Mouse (Mus musculus) left cerebral cortex, adult 9 months (tissue): ENCODE measurements around the gene Impdh1.
"Not testable (repeated sequence)": the region's sequence is repeated elsewhere in the genome, so short reads cannot be mapped to it uniquely, and the experiment has no call there.

ENCODE experiments used
- DNase-seq, 2 experiments: peaks; one replicate each; pipeline ENCODE4 v3.0.0; 2022; ENCODE audit warnings: low spot score in 2 of 2

Gene Impdh1

GRCm38 (mm10) chr6:29179843-29180242 is 36.3 kb downstream of the Impdh1 start:
- peak in 1 of 2 experiments; percentile 64 for DNase-seq

GRCm38 (mm10) chr6:29178888-29179658 is 37.1 kb downstream of the Impdh1 start, which contains the start of gene Prrt4:
Prrt4 (minus strand) TSS chr6:29179584.
- DNase-seq, result peak in 1 of 2 experiments; percentile 65

- no peak for DNase-seq
These were observed 38.0 kb downstream of the Impdh1 start for GRCm38 (mm10) chr6:29177901-29178879.

GRCm38 (mm10) chr6:29175113-29175512 is 41.1 kb downstream of the Impdh1 start:
- no peak for DNase-seq

GRCm38 (mm10) chr6:29174368-29174767 is 41.8 kb downstream of the Impdh1 start:
- DNase-seq, result no peak

- peak in 1 of 2 experiments; percentile 74 for DNase-seq
These were observed 45.2 kb downstream of the Impdh1 start for GRCm38 (mm10) chr6:29170952-29171388.

- DNase-seq, result no peak
These were observed 45.9 kb downstream of the Impdh1 start for GRCm38 (mm10) chr6:29170063-29170921.

GRCm38 (mm10) chr6:29169675-29170062 is 46.5 kb downstream of the Impdh1 start:
- no peak for DNase-seq

GRCm38 (mm10) chr6:29168871-29169270 is 47.3 kb downstream of the Impdh1 start:
- DNase-seq, result no peak

- DNase-seq, result peak in 1 of 2 experiments; percentile 65
These were observed 50.0 kb downstream of the Impdh1 start for GRCm38 (mm10) chr6:29166196-29166595.

- peak; percentile 76 to 95 for DNase-seq
These were observed 51.6 kb downstream of the Impdh1 start, which contains the start of gene Rbm28 for GRCm38 (mm10) chr6:29164314-29165244. Rbm28 (minus strand) TSS chr6:29165006.

- DNase-seq, result not testable (repeated sequence)
These were observed 54.9 kb downstream of the Impdh1 start for GRCm38 (mm10) chr6:29161291-29161690.

- DNase-seq, result no peak
These were observed 55.4 kb downstream of the Impdh1 start for GRCm38 (mm10) chr6:29160786-29161185.

- no peak for DNase-seq
These were observed 59.8 kb downstream of the Impdh1 start for GRCm38 (mm10) chr6:29156326-29156725.
